Mouse (Mus musculus): Measurements from ENCODE around the gene Bach2. TPM values are rescaled to one million over a fixed set of nuclear protein-coding genes. Genes with fewer than 3 reads are reported as not detected.
A peak's percentile ranks its signal among the peaks of the same experiment; 100 is the strongest.

The Bach2 gene
- polyA plus RNA-seq, 1 experiment from 2014 or later = 27.7 TPM

- Histone ChIP-seq H3K4me1 (peaks cover 9% of the 10 kb centered on the region; the same call in 1 of the 2 replicates), H3K36me3 (replicated peaks) (no peaks in the 10 kb centered on the region), H3K9me3 (no peaks in the 10 kb centered on the region), H3K27me3 (no peaks in the 10 kb centered on the region), H3K27ac (peak overlapping the region; percentile 53), H3K9ac (no peak overlapping the region), H3K4me3 (replicated peaks) (no peak overlapping the region), H3K4me2 (no peak overlapping the region)
- ATAC-seq (ENCODE audit: low FRiP score) = no peak
- WGBS = 66% methylated on average over 9 of the region's 9 CpGs
These were observed 28.0 kb upstream of the Bach2 start for GRCm38 (mm10) chr4:32210424-32211184.

- Histone ChIP-seq H3K36me3 (replicated peaks) (no peaks in the 10 kb centered on the region), H3K4me3 (replicated peaks) (no peak overlapping the region), H3K27me3 (no peaks in the 10 kb centered on the region), H3K4me1 (peaks cover 9% of the 10 kb centered on the region; the same call in 1 of the 2 replicates), H3K9ac (no peak overlapping the region), H3K9me3 (no peaks in the 10 kb centered on the region), H3K4me2 (no peak overlapping the region), H3K27ac (no peak overlapping the region)
- ATAC-seq (ENCODE audit: low FRiP score) = no peak
These were observed 26.0 kb upstream of the Bach2 start for GRCm38 (mm10) chr4:32212593-32212992.

GRCm38 (mm10) chr4:32216466-32216865, 22.1 kb upstream of the Bach2 start:
- 88% methylated on average over 4 of the region's 4 CpGs for WGBS
- Histone ChIP-seq H3K4me3 (replicated peaks) (no peak overlapping the region), H3K36me3 (replicated peaks) (no peaks in the 10 kb centered on the region), H3K27ac (no peak overlapping the region), H3K27me3 (no peaks in the 10 kb centered on the region), H3K9me3 (no peaks in the 10 kb centered on the region), H3K4me1 (peaks cover 18% of the 10 kb centered on the region), H3K4me2 (no peak overlapping the region), H3K9ac (no peak overlapping the region)
- ATAC-seq (ENCODE audit: low FRiP score) = no peak

- Histone ChIP-seq H3K27ac (no peak overlapping the region), H3K9ac (no peak overlapping the region), H3K9me3 (no peaks in the 10 kb centered on the region), H3K36me3 (replicated peaks) (no peaks in the 10 kb centered on the region), H3K4me3 (replicated peaks) (no peak overlapping the region), H3K4me1 (peaks cover 18% of the 10 kb centered on the region), H3K27me3 (peaks cover 2% of the 10 kb centered on the region; the same call in 1 of the 2 replicates), H3K4me2 (no peak overlapping the region)
- no peak for ATAC-seq (ENCODE audit: low FRiP score)
- WGBS = 88% methylated on average over 3 of the region's 3 CpGs
These were observed 21.6 kb upstream of the Bach2 start for GRCm38 (mm10) chr4:32217016-32217415.

- H3K27ac ChIP-seq = no peak overlapping the region
- H3K4me1 ChIP-seq = peaks cover 18% of the 10 kb centered on the region
- H3K9me3 ChIP-seq = no peaks in the 10 kb centered on the region
- no peak overlapping the region for H3K4me3 ChIP-seq (replicated peaks)
- peaks cover 7% of the 10 kb centered on the region; the same call in 1 of the 2 replicates for H3K27me3 ChIP-seq
- no peak for ATAC-seq (ENCODE audit: low FRiP score)
- H3K9ac ChIP-seq = no peak overlapping the region
- no peak overlapping the region for H3K4me2 ChIP-seq
- no peaks in the 10 kb centered on the region for H3K36me3 ChIP-seq (replicated peaks)
- 93% methylated on average over 12 of the region's 12 CpGs for WGBS
These were observed 21.0 kb upstream of the Bach2 start for GRCm38 (mm10) chr4:32217593-32217992.

- Histone ChIP-seq H3K4me1 (peaks cover 18% of the 10 kb centered on the region), H3K36me3 (replicated peaks) (no peaks in the 10 kb centered on the region), H3K27me3 (peaks cover 11% of the 10 kb centered on the region), H3K4me2 (no peak overlapping the region), H3K4me3 (replicated peaks) (no peak overlapping the region), H3K9ac (no peak overlapping the region), H3K27ac (no peak overlapping the region), H3K9me3 (no peaks in the 10 kb centered on the region)
- ATAC-seq (ENCODE audit: low FRiP score) = no peak
- WGBS = 80% methylated on average over 4 of the region's 4 CpGs
These were observed 20.2 kb upstream of the Bach2 start for GRCm38 (mm10) chr4:32218371-32218770.

GRCm38 (mm10) chr4:32219428-32220128, 19.0 kb upstream of the Bach2 start:
- H3K27ac ChIP-seq = no peak overlapping the region
- whole genome bisulfite sequencing = 41% methylated on average over 10 of the region's 10 CpGs
- H3K9ac ChIP-seq = no peak overlapping the region
- H3K9me3 ChIP-seq = no peaks in the 10 kb centered on the region
- peaks cover 12% of the 10 kb centered on the region for H3K27me3 ChIP-seq
- peaks cover 18% of the 10 kb centered on the region for H3K4me1 ChIP-seq
- H3K4me3 ChIP-seq (replicated peaks) = no peak overlapping the region
- H3K36me3 ChIP-seq (replicated peaks) = no peaks in the 10 kb centered on the region
- H3K4me2 ChIP-seq = no peak overlapping the region
- ATAC-seq (ENCODE audit: low FRiP score) = no peak

- Histone ChIP-seq H3K9ac (no peak overlapping the region), H3K4me3 (replicated peaks) (no peak overlapping the region), H3K27me3 (peaks cover 12% of the 10 kb centered on the region), H3K4me2 (no peak overlapping the region), H3K27ac (0 out of 2 replicates have a peak overlapping the region, but pooled peaks have one; percentile 13), H3K9me3 (no peaks in the 10 kb centered on the region), H3K4me1 (peaks cover 17% of the 10 kb centered on the region), H3K36me3 (replicated peaks) (no peaks in the 10 kb centered on the region)
- WGBS = 72% methylated on average over 4 of the region's 4 CpGs
- no peak for ATAC-seq (ENCODE audit: low FRiP score)
These were observed 18.5 kb upstream of the Bach2 start for GRCm38 (mm10) chr4:32220129-32220491.

GRCm38 (mm10) chr4:32220961-32221360, 17.6 kb upstream of the Bach2 start:
- no peak overlapping the region for H3K27ac ChIP-seq
- no peaks in the 10 kb centered on the region for H3K36me3 ChIP-seq (replicated peaks)
- ATAC-seq (ENCODE audit: low FRiP score) = no peak
- no peak overlapping the region for H3K9ac ChIP-seq
- no peaks in the 10 kb centered on the region for H3K9me3 ChIP-seq
- H3K27me3 ChIP-seq = peaks cover 12% of the 10 kb centered on the region
- H3K4me3 ChIP-seq (replicated peaks) = no peak overlapping the region
- H3K4me2 ChIP-seq = no peak overlapping the region
- H3K4me1 ChIP-seq = peaks cover 15% of the 10 kb centered on the region
- WGBS = 86% methylated on average over 6 of the region's 6 CpGs

- Histone ChIP-seq H3K27ac (no peak overlapping the region), H3K9ac (no peak overlapping the region), H3K4me1 (peaks cover 15% of the 10 kb centered on the region), H3K9me3 (no peaks in the 10 kb centered on the region), H3K36me3 (replicated peaks) (no peaks in the 10 kb centered on the region), H3K4me2 (no peak overlapping the region), H3K27me3 (peaks cover 12% of the 10 kb centered on the region), H3K4me3 (replicated peaks) (no peak overlapping the region)
- ATAC-seq (ENCODE audit: low FRiP score) = no peak
These were observed 15.0 kb upstream of the Bach2 start for GRCm38 (mm10) chr4:32223563-32223962.

GRCm38 (mm10) chr4:32225191-32225590, 13.4 kb upstream of the Bach2 start:
- no peaks in the 10 kb centered on the region for H3K9me3 ChIP-seq
- H3K27me3 ChIP-seq = peaks cover 12% of the 10 kb centered on the region
- no peak overlapping the region for H3K4me3 ChIP-seq (replicated peaks)
- no peak overlapping the region for H3K27ac ChIP-seq
- H3K9ac ChIP-seq = no peak overlapping the region
- no peak overlapping the region for H3K4me2 ChIP-seq
- 89% methylated on average over 2 of the region's 2 CpGs for WGBS
- H3K4me1 ChIP-seq = peaks cover 2% of the 10 kb centered on the region; the same call in 1 of the 2 replicates
- no peak for ATAC-seq (ENCODE audit: low FRiP score)
- H3K36me3 ChIP-seq (replicated peaks) = no peaks in the 10 kb centered on the region

- H3K9ac ChIP-seq = no peak overlapping the region
These were observed 10.5 kb upstream of the Bach2 start for GRCm38 (mm10) chr4:32227970-32228557.

More at GRCm38 (mm10) chr4:32227970-32228557, 10.5 kb upstream of the Bach2 start:
- no peaks in the 10 kb centered on the region for H3K9me3 ChIP-seq
- no peak overlapping the region for H3K27ac ChIP-seq
- H3K4me2 ChIP-seq = no peak overlapping the region
- no peaks in the 10 kb centered on the region for H3K4me1 ChIP-seq
- ATAC-seq (ENCODE audit: low FRiP score) = 0 out of 2 replicates have a peak, but pooled peaks have one; percentile 33
- WGBS = 63% methylated on average over 8 of the region's 8 CpGs
- H3K27me3 ChIP-seq = peaks cover 11% of the 10 kb centered on the region
- no peak overlapping the region for H3K4me3 ChIP-seq (replicated peaks)
- H3K36me3 ChIP-seq (replicated peaks) = no peaks in the 10 kb centered on the region

Measured in forebrain, embryonic 12.5 days (tissue).